Mouse (Mus musculus) brain, embryonic 14.5 days (tissue): ENCODE data around the gene Tbcb.

Experiments used
- CTCF ChIP-seq: fragments of 200-500 bp; IDR thresholded peaks from 2 replicates; pipeline ENCODE4 v1.5.1; 2012; ENCODE audit warnings: inconsistent platforms, mild to moderate bottlenecking, moderate library complexity, borderline replicate concordance; ENCODE audit not compliant: insufficient read depth, insufficient read length; ENCODE audit errors: extremely low read depth
- POLR2A ChIP-seq: fragments of 200-500 bp; IDR thresholded peaks from 2 replicates; pipeline ENCODE4 v1.6.1; 2012; ENCODE audit warnings: mild to moderate bottlenecking, inconsistent platforms, borderline replicate concordance; ENCODE audit not compliant: poor library complexity, insufficient read depth, insufficient read length, severe bottlenecking; ENCODE audit errors: extremely low read depth

- TF ChIP-seq CTCF (no peak), POLR2A (no peak)
Observed at GRCm38 (mm10) chr7:30195461-30195860, 36.6 kb downstream of the Tbcb start.
